Mouse (Mus musculus) gastrocnemius, postnatal 10 days (tissue): ENCODE measurements around the gene Itgbl1. TPM values are rescaled to one million over a fixed set of nuclear protein-coding genes. Genes with fewer than 3 reads are reported as not detected.

ENCODE experiments used
- DNase-seq: peaks from one replicate; pipeline ENCODE4 v3.0.0; 2021; ENCODE audit warnings: mixed read lengths
- total RNA-seq, 2 experiments: library from RNA; stranded (reverse); gene quantifications; 2 replicates each; pipeline ENCODE4 v1.2.3; 2021

Itgbl1 gene
- total RNA-seq, 2 experiments from 2014 or later, result 7.3 to 8.0 TPM

- DNase-seq, result no peak
Measured at GRCm38 (mm10) chr14:123967996-123968395, 308.2 kb downstream of the Itgbl1 start.

GRCm38 (mm10) chr14:123990591-123991195 lies 330.9 kb downstream of the Itgbl1 start:
- DNase-seq, result no peak

Other genes with a start within 250 kb of the Itgbl1 start
- under 1 TPM; 0.42 to 0.43 TPM for gene Nalcn, start 32.8 kb upstream of the Itgbl1 start, total RNA-seq